Mouse (Mus musculus): Measurements from ENCODE around the gene Chd2.

The Chd2 gene

DNA sequence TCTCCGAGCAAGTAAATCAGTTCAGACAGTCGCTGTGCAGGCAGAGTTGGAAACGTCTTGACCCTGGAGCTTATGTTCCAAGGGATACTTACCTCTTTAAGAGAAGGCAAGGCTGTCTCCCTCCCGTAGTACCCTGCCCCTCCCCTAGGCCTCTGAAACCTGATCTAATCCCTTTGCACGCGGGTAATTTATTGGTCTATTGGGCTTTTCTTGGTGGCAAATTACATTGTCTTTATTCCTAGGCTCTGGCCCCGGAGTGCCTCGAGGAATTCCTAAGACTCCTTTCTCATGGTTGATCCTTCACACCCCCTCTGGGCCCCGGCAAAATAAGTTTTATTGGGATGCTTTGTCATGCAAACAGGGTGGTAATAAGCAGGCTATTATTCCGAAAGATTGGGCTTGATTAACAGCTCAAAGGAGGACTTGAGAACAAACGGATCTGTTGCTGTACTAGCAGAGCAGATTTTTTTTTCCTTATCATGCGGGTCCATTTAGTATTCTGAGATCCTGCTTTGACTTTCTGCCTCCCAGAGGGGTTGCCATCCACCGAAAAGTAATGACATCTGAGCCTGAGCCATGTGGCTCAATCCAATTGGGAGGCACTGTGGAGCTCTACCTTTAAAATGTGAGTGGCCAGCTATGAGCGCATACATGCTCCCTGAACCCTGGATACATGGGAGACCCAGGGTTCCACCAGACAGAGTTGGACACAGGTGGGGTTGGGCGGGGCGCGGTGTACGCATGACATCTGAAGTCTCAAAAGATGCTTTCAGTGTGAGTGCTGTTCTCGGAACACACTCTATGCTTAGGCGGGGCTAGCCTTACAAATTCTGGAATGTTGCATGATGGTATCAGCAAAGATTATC is 141.3 kb downstream of the Chd2 start:
- no peak for TF ChIP-seq GATA4 (IDR thresholded peaks at IDR 0.05; ENCODE audit: insufficient replicate concordance, low read length)

- no peak for TF ChIP-seq GATA4 (IDR thresholded peaks at IDR 0.05; ENCODE audit: insufficient replicate concordance, low read length)
Measured at GRCm38 (mm10) chr7:73399501-73400044, 142.1 kb downstream of the Chd2 start.

GRCm38 (mm10) chr7:73398806-73399442 is 142.7 kb downstream of the Chd2 start:
- TF ChIP-seq GATA4 (IDR thresholded peaks at IDR 0.05; ENCODE audit: insufficient replicate concordance, low read length): no peak

- TF ChIP-seq GATA4 (IDR thresholded peaks at IDR 0.05; ENCODE audit: insufficient replicate concordance, low read length): no peak
Measured at GRCm38 (mm10) chr7:73398319-73398718, 143.3 kb downstream of the Chd2 start.

DNA sequence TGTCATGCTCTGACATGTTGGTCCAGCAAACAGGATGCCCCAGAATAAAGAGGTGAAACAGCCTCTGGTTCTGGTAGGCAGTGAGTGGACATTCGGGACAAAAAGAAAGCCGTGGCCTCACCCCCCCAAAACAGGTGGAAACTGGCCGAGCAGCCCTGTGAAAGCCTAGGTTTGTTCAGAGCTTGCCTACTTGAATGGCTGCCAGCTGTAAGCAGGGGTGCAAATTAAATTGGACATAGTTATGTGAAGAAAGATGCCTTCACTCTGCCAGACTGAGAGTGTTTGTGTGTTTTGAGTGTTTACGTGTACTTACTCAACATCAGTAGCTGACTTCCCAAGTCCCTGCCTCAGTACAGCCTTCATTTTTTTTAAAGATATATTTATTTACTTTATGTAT is 147.6 kb downstream of the Chd2 start:
- TF ChIP-seq GATA4 (IDR thresholded peaks at IDR 0.05; ENCODE audit: insufficient replicate concordance, low read length): no peak

GRCm38 (mm10) chr7:73393307-73394012 is 148.2 kb downstream of the Chd2 start:
- no peak for TF ChIP-seq GATA4 (IDR thresholded peaks at IDR 0.05; ENCODE audit: insufficient replicate concordance, low read length)

DNA sequence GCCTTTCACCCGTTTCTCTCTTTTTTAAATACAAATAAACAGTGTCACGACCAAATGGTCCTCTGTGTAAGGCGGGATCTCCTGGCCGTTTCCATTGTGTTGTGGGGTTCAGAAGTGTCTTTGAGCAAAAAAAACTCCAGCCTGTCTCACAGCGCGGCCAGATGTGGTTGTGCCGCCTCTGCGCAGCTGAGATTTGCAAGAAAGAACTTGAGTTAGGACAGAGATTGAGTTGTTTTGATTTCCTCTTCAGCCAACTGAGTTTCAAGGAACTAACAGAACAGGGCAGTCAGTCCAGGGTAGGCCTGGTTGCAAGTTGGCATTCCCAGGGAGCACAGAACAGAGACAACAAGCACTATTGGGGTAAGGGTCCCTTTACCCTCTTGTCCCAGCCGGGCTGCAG is 149.3 kb downstream of the Chd2 start:
- no peak for TF ChIP-seq GATA4 (IDR thresholded peaks at IDR 0.05; ENCODE audit: insufficient replicate concordance, low read length)

GRCm38 (mm10) chr7:73391518-73392321 is 149.9 kb downstream of the Chd2 start:
- no peak for TF ChIP-seq GATA4 (IDR thresholded peaks at IDR 0.05; ENCODE audit: insufficient replicate concordance, low read length)

- no peak for TF ChIP-seq GATA4 (IDR thresholded peaks at IDR 0.05; ENCODE audit: insufficient replicate concordance, low read length)
Measured at GRCm38 (mm10) chr7:73391002-73391517, 150.6 kb downstream of the Chd2 start.

DNA sequence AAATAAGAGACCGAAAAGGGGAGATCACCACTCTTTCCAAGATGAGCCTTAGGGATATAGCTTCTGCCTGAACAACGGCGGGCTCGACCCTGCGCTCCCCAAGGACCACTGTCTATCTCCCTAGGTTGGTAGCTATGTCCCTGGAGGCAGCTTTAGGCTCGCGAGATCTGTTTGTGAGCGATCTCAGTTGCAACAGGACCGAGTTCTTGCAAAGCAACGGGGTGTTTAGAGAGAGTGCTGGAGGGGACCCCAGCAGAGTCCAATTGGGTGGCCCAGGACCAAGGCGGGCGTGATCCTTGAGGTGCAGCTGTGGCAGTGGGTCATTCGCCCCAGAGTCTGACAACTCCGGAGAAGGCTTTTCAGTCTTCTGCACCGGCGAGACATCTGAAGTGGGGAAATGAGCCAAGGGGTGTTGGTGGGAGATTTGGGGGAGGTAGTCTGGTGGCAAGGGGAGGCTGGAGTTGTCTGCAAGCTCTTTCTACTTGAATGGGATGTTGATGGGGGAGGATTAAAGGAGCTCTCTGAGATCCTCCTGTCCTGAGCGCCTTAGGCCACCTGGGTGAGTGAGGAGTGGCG is 151.1 kb downstream of the Chd2 start:
- no peak for TF ChIP-seq GATA4 (IDR thresholded peaks at IDR 0.05; ENCODE audit: insufficient replicate concordance, low read length)

- TF ChIP-seq GATA4 (IDR thresholded peaks at IDR 0.05; ENCODE audit: insufficient replicate concordance, low read length): no peak
Measured at GRCm38 (mm10) chr7:73389871-73390294, 151.7 kb downstream of the Chd2 start.

DNA sequence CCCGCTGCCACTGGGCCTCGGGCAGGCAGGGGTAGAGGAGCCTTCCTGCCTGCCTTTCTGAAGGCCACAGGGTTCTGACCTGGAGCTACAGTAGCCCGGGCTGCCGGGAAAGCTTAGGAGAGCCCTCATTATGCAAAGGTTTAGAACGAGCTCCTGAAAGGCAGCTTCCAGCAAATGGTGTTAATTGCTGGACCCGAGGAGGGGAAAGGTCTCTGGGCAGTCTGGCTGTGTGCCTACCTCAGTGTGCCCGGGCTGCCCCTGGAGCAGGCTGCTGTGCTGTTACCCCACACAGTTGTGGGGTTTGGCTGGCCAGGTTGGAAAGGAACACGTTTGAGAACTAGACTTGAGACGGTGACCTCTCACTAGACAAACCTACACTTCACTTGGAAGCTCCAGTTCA is 152.2 kb downstream of the Chd2 start:
- no peak for TF ChIP-seq GATA4 (IDR thresholded peaks at IDR 0.05; ENCODE audit: insufficient replicate concordance, low read length)

DNA sequence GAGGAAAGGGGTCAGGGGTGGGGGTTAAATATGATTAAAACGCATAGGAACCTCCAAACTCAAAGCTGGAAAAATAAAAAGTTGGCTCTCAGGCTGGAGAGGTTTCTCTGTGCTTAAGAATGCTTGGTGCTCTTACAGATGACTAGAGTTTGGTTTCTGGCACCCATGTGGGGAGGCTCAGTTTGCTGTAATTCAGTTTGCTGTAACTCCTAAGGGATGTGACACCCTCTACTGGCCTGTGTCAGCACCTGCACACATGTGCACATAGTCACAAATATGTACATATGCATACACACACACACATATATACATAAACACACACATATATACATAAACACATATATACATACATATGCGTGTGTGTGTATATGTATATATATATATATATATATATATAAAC is 152.8 kb downstream of the Chd2 start:
- TF ChIP-seq GATA4 (IDR thresholded peaks at IDR 0.05; ENCODE audit: insufficient replicate concordance, low read length): no peak

DNA sequence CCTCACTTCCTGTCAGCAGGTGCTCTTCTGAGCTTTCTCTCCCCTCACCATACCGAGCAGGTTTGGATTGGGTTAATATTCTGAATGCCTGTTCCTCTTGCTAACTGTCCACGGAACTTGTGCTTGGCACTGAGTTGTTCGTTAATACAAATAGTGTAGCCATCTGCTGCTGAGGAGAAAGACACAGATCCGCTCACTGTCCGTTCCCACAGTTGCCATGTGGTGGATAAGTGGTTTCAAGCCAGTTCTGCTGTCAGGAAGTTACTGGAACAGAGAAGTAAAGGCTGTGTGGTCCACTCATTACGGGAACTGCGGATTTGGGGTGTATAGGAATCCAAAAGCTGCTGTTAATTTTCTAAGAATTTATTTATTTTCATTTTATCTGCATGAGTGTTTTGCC is 158.8 kb downstream of the Chd2 start:
- TF ChIP-seq GATA4 (IDR thresholded peaks at IDR 0.05; ENCODE audit: insufficient replicate concordance, low read length): no peak
